Mouse (Mus musculus) layer of hippocampus, postnatal 25 days (tissue): ENCODE measurements around the gene Plin4. TPM values are rescaled to one million over a fixed set of nuclear protein-coding genes. Genes with fewer than 3 reads are reported as not detected.
"Not testable (repeated sequence)": the region's sequence is repeated elsewhere in the genome, so short reads cannot be mapped to it uniquely, and the experiment has no call there.

Source experiments
- DNase-seq, 2 experiments: peaks; one replicate each; pipeline ENCODE4 v3.0.0; 2022; ENCODE audit warnings: mixed read lengths in 2 of 2, low spot score in 1 of 2; ENCODE audit errors: extremely low spot score in 1 of 2
- total RNA-seq, 2 experiments: library from RNA; stranded (reverse); gene quantifications; 2 replicates each; pipeline ENCODE4 v1.2.3; 2021

The Plin4 gene
- total RNA-seq, 2 experiments from 2014 or later: 0.68 to 2.4 TPM

GRCm38 (mm10) chr17:56128246-56128645 lies 18.6 kb upstream of the Plin4 start:
- no peak for DNase-seq

GRCm38 (mm10) chr17:56126175-56126574 lies 16.6 kb upstream of the Plin4 start:
- DNase-seq: no peak

GRCm38 (mm10) chr17:56125276-56125630 lies 15.7 kb upstream of the Plin4 start:
- DNase-seq: no peak

GRCm38 (mm10) chr17:56124377-56125275 lies 15.0 kb upstream of the Plin4 start:
- peak in 1 of 2 experiments; percentile 76 for DNase-seq

GRCm38 (mm10) chr17:56123681-56124340 lies 14.2 kb upstream of the Plin4 start:
- DNase-seq: no peak

- DNase-seq: no peak
Observed at GRCm38 (mm10) chr17:56123161-56123560, 13.6 kb upstream of the Plin4 start.

- no peak for DNase-seq
Observed at GRCm38 (mm10) chr17:56121826-56122225, 12.2 kb upstream of the Plin4 start, which contains the start of gene Lrg1. Gene Lrg1, minus strand, starts transcription at chr17:56122001.

- no peak for DNase-seq
Observed at GRCm38 (mm10) chr17:56119981-56120880, 10.6 kb upstream of the Plin4 start.

- DNase-seq: no peak
Observed at GRCm38 (mm10) chr17:56119431-56119830, 9.8 kb upstream of the Plin4 start.

GRCm38 (mm10) chr17:56117251-56117710 lies 7.7 kb upstream of the Plin4 start, which contains the start of gene Plin5:
Gene Plin5, minus strand, starts transcription at chr17:56117596.
- DNase-seq: peak in 1 of 2 experiments; percentile 56

GRCm38 (mm10) chr17:56116193-56116592 lies 6.6 kb upstream of the Plin4 start:
- DNase-seq: no peak

GRCm38 (mm10) chr17:56112743-56113142 lies 3.1 kb upstream of the Plin4 start:
- DNase-seq: no peak

- peak in 1 of 2 experiments; percentile 69 for DNase-seq
Observed at GRCm38 (mm10) chr17:56111864-56112263, 2.3 kb upstream of the Plin4 start.

- no peak for DNase-seq
Observed at GRCm38 (mm10) chr17:56111021-56111420, 1.4 kb upstream of the Plin4 start.

- DNase-seq: no peak
Observed at GRCm38 (mm10) chr17:56110571-56110970, 968 bp upstream of the Plin4 start.

GRCm38 (mm10) chr17:56108334-56109044 lies 1.1 kb downstream of the Plin4 start:
- DNase-seq: no peak

- DNase-seq: no peak
Observed at GRCm38 (mm10) chr17:56107736-56108135, 1.9 kb downstream of the Plin4 start.

- no peak for DNase-seq
Observed at GRCm38 (mm10) chr17:56106981-56107380, 2.6 kb downstream of the Plin4 start.

GRCm38 (mm10) chr17:56106436-56106835 lies 3.2 kb downstream of the Plin4 start:
- not testable (repeated sequence) for DNase-seq

- DNase-seq: not testable (repeated sequence)
Observed at GRCm38 (mm10) chr17:56104821-56105220, 4.8 kb downstream of the Plin4 start.
